ENCODE assay signal across 7 mouse cellular contexts in genomic region chr14:52104677-52105285, GRCm38 (mm10). TPM values are rescaled to one million over a fixed set of nuclear protein-coding genes. Genes with fewer than 3 reads are reported as not detected.
DNase-seq lines count a peak whose midpoint lies in the region; ATAC-seq and TF ChIP-seq lines count a peak whose summit lies in the region.

No protein-coding gene starts in this region.

- DNase-seq in spleen, adult 2 months (ENCODE audit: low read depth in 1 of 2, low spot score in 2 of 2), result no peak
- DNase-seq in spleen, adult 18-20 months, result no peak
- DNase-seq in forebrain, embryonic 11.5 days (ENCODE audit: low spot score), result no peak
- no peak for DNase-seq in stomach, postnatal 0 days (ENCODE audit: low spot score)
- DNase-seq in gastrocnemius, adult 8-10 months (ENCODE audit: low spot score in 2 of 2), result no peak
- no peak for DNase-seq in adrenal gland, postnatal 4 days (ENCODE audit: low spot score in 2 of 2)

- H3K27ac ChIP-seq in spleen, adult 2 months (ENCODE audit: insufficient read depth, low read length), result peak overlapping the region; percentile 87
- peak overlapping the region; percentile 88 for H3K27ac ChIP-seq in forebrain, embryonic 11.5 days (ENCODE audit: low read depth, low read length)
- H3K27ac ChIP-seq in limb, embryonic 15.5 days, result peak overlapping the region; percentile 92
- H3K27ac ChIP-seq in stomach, postnatal 0 days (replicated peaks), result peak overlapping the region; percentile 94

- peak overlapping the region; percentile 32; the same call in 1 of the 2 replicates for H3K4me3 ChIP-seq in spleen, adult 2 months (ENCODE audit: extremely low read depth, insufficient read depth, insufficient read length)
- peak overlapping the region; percentile 31 for H3K4me3 ChIP-seq in forebrain, embryonic 11.5 days (ENCODE audit: low read depth, low read length)
- peak overlapping the region; percentile 87 for H3K4me3 ChIP-seq in limb, embryonic 15.5 days
- H3K4me3 ChIP-seq in stomach, postnatal 0 days (ENCODE audit: low read depth, low read length), result peak overlapping the region; percentile 19; the same call in 1 of the 2 replicates

- H3K9ac ChIP-seq in forebrain, embryonic 11.5 days (ENCODE audit: low read length), result peak overlapping the region; percentile 65
- H3K9ac ChIP-seq in limb, embryonic 15.5 days, result peak overlapping the region; percentile 29
- peak overlapping the region; percentile 47; the same call in 1 of the 2 replicates for H3K9ac ChIP-seq in stomach, postnatal 0 days (ENCODE audit: low read length)

- H3K27me3 ChIP-seq in spleen, adult 2 months (ENCODE audit: control insufficient read depth, insufficient read depth, low read length), result no peaks in the 10 kb centered on the region
- no peaks in the 10 kb centered on the region for H3K27me3 ChIP-seq in forebrain, embryonic 11.5 days (ENCODE audit: control insufficient read depth, insufficient read depth, low read length)
- no peaks in the 10 kb centered on the region for H3K27me3 ChIP-seq in limb, embryonic 15.5 days
- no peaks in the 10 kb centered on the region for H3K27me3 ChIP-seq in stomach, postnatal 0 days (ENCODE audit: control insufficient read depth, insufficient read depth, low read length)

- H3K9me3 ChIP-seq in forebrain, embryonic 11.5 days (ENCODE audit: control insufficient read depth, low read length), result no peaks in the 10 kb centered on the region
- H3K9me3 ChIP-seq in limb, embryonic 15.5 days, result no peaks in the 10 kb centered on the region
- H3K9me3 ChIP-seq in stomach, postnatal 0 days (ENCODE audit: control insufficient read depth, low read length), result no peaks in the 10 kb centered on the region

- 41% methylated on average over 7 of the region's 7 CpGs for WGBS in spleen, adult 2 months
- WGBS in forebrain, embryonic 11.5 days, result 36% methylated on average over 7 of the region's 7 CpGs
- 27% methylated on average over 7 of the region's 7 CpGs for WGBS in limb, embryonic 15.5 days
- 27% methylated on average over 7 of the region's 7 CpGs for WGBS in stomach, postnatal 0 days

- H3K4me1 ChIP-seq in spleen, adult 2 months (ENCODE audit: control insufficient read depth, insufficient read depth, insufficient read length), result peaks cover 4% of the 10 kb centered on the region
- H3K4me1 ChIP-seq in forebrain, embryonic 11.5 days (replicated peaks; ENCODE audit: control insufficient read depth, insufficient read depth, low read length), result peaks cover 2% of the 10 kb centered on the region; the same call in 1 of the 2 replicates
- peaks cover 25% of the 10 kb centered on the region for H3K4me1 ChIP-seq in limb, embryonic 15.5 days
- 0 out of 2 replicates have a peak, but pooled peaks cover 4% of the 10 kb centered on the region for H3K4me1 ChIP-seq in stomach, postnatal 0 days (replicated peaks; ENCODE audit: control insufficient read depth, insufficient read depth)

- no peak for TF ChIP-seq POLR2A in spleen, adult 2 months (IDR thresholded peaks at IDR 0.05; ENCODE audit: low read depth, low read length)

- H3K36me3 ChIP-seq in spleen, adult 2 months (ENCODE audit: control insufficient read depth, insufficient read depth, low read length), result 0 out of 2 replicates have a peak, but pooled peaks cover 1% of the 10 kb centered on the region
- H3K36me3 ChIP-seq in forebrain, embryonic 11.5 days (ENCODE audit: control insufficient read depth, insufficient read depth, low read length), result no peaks in the 10 kb centered on the region
- peaks cover 9% of the 10 kb centered on the region for H3K36me3 ChIP-seq in limb, embryonic 15.5 days
- no peaks in the 10 kb centered on the region for H3K36me3 ChIP-seq in stomach, postnatal 0 days (ENCODE audit: control insufficient read depth, insufficient read depth, low read length)

- no peak for TF ChIP-seq CTCF in spleen, adult 2 months (IDR thresholded peaks at IDR 0.05; ENCODE audit: extremely low read depth, insufficient read depth, insufficient read length, insufficient replicate concordance)
- TF ChIP-seq CTCF in stomach, postnatal 0 days (IDR thresholded peaks at IDR 0.05; ENCODE audit: low read depth), result peak; percentile 46

- ATAC-seq in forebrain, embryonic 11.5 days (replicated peaks; ENCODE audit: low FRiP score), result no peak
- no peak; the same call in 1 of the 2 replicates for ATAC-seq in limb, embryonic 15.5 days (ENCODE audit: insufficient number of reproducible peaks, low FRiP score, low TSS enrichment, low read depth)
- ATAC-seq in stomach, postnatal 0 days (ENCODE audit: low FRiP score, low TSS enrichment), result no peak

- no peak for TF ChIP-seq EP300 in stomach, postnatal 0 days (optimal IDR thresholded peaks at IDR 0.05)

- peak overlapping the region; percentile 61 for H3K4me2 ChIP-seq in forebrain, embryonic 11.5 days (ENCODE audit: low read depth, low read length, severe bottlenecking)
- H3K4me2 ChIP-seq in limb, embryonic 15.5 days, result peak overlapping the region; percentile 46
- peak overlapping the region; percentile 34 for H3K4me2 ChIP-seq in stomach, postnatal 0 days (replicated peaks; ENCODE audit: low read depth)

RNA-seq across cellular contexts. Expression of gene Hnrnpc, which starts 1.0 kb away (rescaled TPM):
- polyA plus RNA-seq in spleen, adult 2 months (2012; rRNA removed), result 47.8 and 57.3 TPM in 2 replicates
- 937 and 1,003 TPM in 2 replicates for polyA plus RNA-seq in forebrain, embryonic 11.5 days (2014; fragmentation: Nextera tagmentation; extraction: Ambion mirVana)
- 520 and 558 TPM in 2 replicates for polyA plus RNA-seq in limb, embryonic 15.5 days (2015; fragmentation: Nextera tagmentation; extraction: Ambion mirVana)
- polyA plus RNA-seq in stomach, postnatal 0 days (2015; fragmentation: Nextera tagmentation; extraction: Ambion mirVana), result 162 and 167 TPM in 2 replicates
- total RNA-seq in gastrocnemius, adult 8-10 months (2022), result 10 to 100 TPM; 62.4 to 80.4 (median 71.9) TPM
- 100 to 1,000 TPM; 247 to 267 TPM for total RNA-seq in adrenal gland, postnatal 4 days (2021)

RNA-seq across cellular contexts. Expression of gene Rpgrip1, which starts 5.7 kb away (rescaled TPM):
- 12.8 and 14.7 TPM in 2 replicates for polyA plus RNA-seq in spleen, adult 2 months (2012; rRNA removed)
- 108 and 109 TPM in 2 replicates for polyA plus RNA-seq in forebrain, embryonic 11.5 days (2014; fragmentation: Nextera tagmentation; extraction: Ambion mirVana)
- 55.9 and 59.3 TPM in 2 replicates for polyA plus RNA-seq in limb, embryonic 15.5 days (2015; fragmentation: Nextera tagmentation; extraction: Ambion mirVana)
- polyA plus RNA-seq in stomach, postnatal 0 days (2015; fragmentation: Nextera tagmentation; extraction: Ambion mirVana), result 29.4 and 29.8 TPM in 2 replicates
- total RNA-seq in gastrocnemius, adult 8-10 months (2022), result not detected
- 1 to 10 TPM in 1 of 2 experiments, under 1 TPM in 1; 0.37 to 1.6 TPM for total RNA-seq in adrenal gland, postnatal 4 days (2021)

Comparison
In these comparisons a context has a peak if more than half of its experiments do, and no peak if none do; other contexts are left out.
1. H3K4me3 ChIP-seq: peak in every context shown above with its lines; median percentile 87 in limb, embryonic 15.5 days; 32 in spleen, adult 2 months; 31 in forebrain, embryonic 11.5 days; 19 in stomach, postnatal 0 days.